Mouse (Mus musculus): ENCODE results near the gene Gm12887. TPM values are rescaled to one million over a fixed set of nuclear protein-coding genes. Genes with fewer than 3 reads are reported as not detected.

Gene Gm12887
- not detected in 2 replicates for polyA plus RNA-seq (2016; fragmentation: Nextera tagmentation; extraction: Ambion mirVana)

- DNase-seq (ENCODE audit: low spot score): no peak
- Histone ChIP-seq H3K9me3 (peaks cover 30% of the 10 kb centered on the region), H3K4me3 (no peak within 1 kb of the TSS), H3K27me3 (ENCODE audit: insufficient read depth, poor library complexity, severe bottlenecking) (no peaks in the 10 kb centered on the region), H3K27ac (no peak within 1 kb of the TSS), H3K36me3 (no peaks in the 10 kb centered on the region), H3K4me1 (no peaks in the 10 kb centered on the region)
- 42% methylated on average over 2 of the region's 2 CpGs for WGBS
Observed at GRCm38 (mm10) chr4:121622003-121622402, at the start of gene Gm12887. TSS of gene Gm12887 (minus strand) at chr4:121622103.

DNA sequence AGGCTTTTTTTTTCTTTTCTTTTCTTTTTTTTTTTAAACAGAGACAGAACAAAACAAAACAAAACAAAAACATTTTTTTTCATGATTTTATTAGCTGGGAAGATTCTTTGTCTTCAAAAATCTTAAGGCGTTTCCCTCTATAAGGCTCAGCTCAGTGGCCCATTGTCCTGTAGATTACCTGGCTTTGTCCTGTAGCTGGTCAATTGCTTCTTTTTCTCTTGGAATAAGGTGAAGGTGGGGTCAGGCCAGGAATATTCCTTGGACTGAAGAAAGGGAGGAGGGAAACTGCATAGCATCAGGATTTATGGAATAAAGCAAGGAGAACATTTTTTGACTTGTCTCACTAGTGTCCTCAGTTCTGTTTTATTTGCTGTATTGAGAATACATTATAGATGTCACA lies 35.1 kb upstream of the Gm12887 start:
- 74% methylated on average over 1 of the region's 1 CpGs for WGBS
- Histone ChIP-seq H3K27me3 (ENCODE audit: insufficient read depth, poor library complexity, severe bottlenecking) (no peaks in the 10 kb centered on the region), H3K36me3 (no peaks in the 10 kb centered on the region), H3K9me3 (peaks cover 4% of the 10 kb centered on the region; the same call in 1 of the 2 replicates), H3K27ac (no peak overlapping the region), H3K4me3 (no peak overlapping the region), H3K4me1 (no peaks in the 10 kb centered on the region)
- no peak for DNase-seq (ENCODE audit: low spot score)

Other genes with a start within 250 kb of the Gm12887 start
- not detected in 2 replicates for gene Gm12886, start 199.0 kb downstream of the Gm12887 start, polyA plus RNA-seq (2016; fragmentation: Nextera tagmentation; extraction: Ambion mirVana)